ENCODE assay signal across 11 mouse cellular contexts in genomic region chr16:94059820-94060219, GRCm38 (mm10). TPM values are rescaled to one million over a fixed set of nuclear protein-coding genes. Genes with fewer than 3 reads are reported as not detected.
DNase-seq lines count a peak whose midpoint lies in the region; ATAC-seq lines count a peak whose summit lies in the region.
"Had no signal": no experiment of that assay in that cellular context is flagged by ENCODE, and none has a peak within 500 bp of the region (broad histone marks: within the 10 kb centered on the region; RNA-seq: fewer than 3 reads in every experiment).

No protein-coding gene starts in this region.

- H3K27ac ChIP-seq in hindbrain, embryonic 10.5 days, result no peak overlapping the region
- no peak overlapping the region for H3K27ac ChIP-seq in hindbrain, embryonic 14.5 days
- H3K27ac ChIP-seq in limb, embryonic 11.5 days (replicated peaks; ENCODE audit: low read depth, low read length), result no peak overlapping the region
- H3K27ac ChIP-seq in midbrain, embryonic 14.5 days (replicated peaks; ENCODE audit: low read depth, low read length), result no peak overlapping the region
- H3K27ac ChIP-seq in forebrain, embryonic 15.5 days (replicated peaks), result no peak overlapping the region
- H3K27ac ChIP-seq in forebrain, embryonic 13.5 days, result no peak overlapping the region

- H3K4me2 ChIP-seq in hindbrain, embryonic 14.5 days (replicated peaks), result no peak overlapping the region
- no peak overlapping the region for H3K4me2 ChIP-seq in limb, embryonic 11.5 days (ENCODE audit: low read depth, severe bottlenecking)
- no peak overlapping the region for H3K4me2 ChIP-seq in midbrain, embryonic 14.5 days (ENCODE audit: low read length)
- no peak overlapping the region for H3K4me2 ChIP-seq in forebrain, embryonic 15.5 days (replicated peaks)
- H3K4me2 ChIP-seq in forebrain, embryonic 13.5 days, result no peak overlapping the region

- H3K27me3 ChIP-seq in hindbrain, embryonic 10.5 days (ENCODE audit: insufficient read depth, poor library complexity, severe bottlenecking), result peaks cover 10% of the 10 kb centered on the region
- H3K27me3 ChIP-seq in hindbrain, embryonic 14.5 days (ENCODE audit: control insufficient read depth, insufficient read depth, low read length), result no peaks in the 10 kb centered on the region; the same call in 1 of the 2 replicates
- H3K27me3 ChIP-seq in limb, embryonic 11.5 days (ENCODE audit: control insufficient read depth, insufficient read depth, low read length), result 0 out of 2 replicates have a peak, but pooled peaks cover 7% of the 10 kb centered on the region
- H3K27me3 ChIP-seq in midbrain, embryonic 14.5 days (ENCODE audit: control insufficient read depth, insufficient read depth, low read length), result no peaks in the 10 kb centered on the region; the same call in 1 of the 2 replicates
- H3K27me3 ChIP-seq in forebrain, embryonic 15.5 days, result no peaks in the 10 kb centered on the region
- 0 out of 2 replicates have a peak, but pooled peaks cover 6% of the 10 kb centered on the region for H3K27me3 ChIP-seq in forebrain, embryonic 13.5 days

- peak; percentile 65 for DNase-seq in hindbrain, embryonic 10.5 days (ENCODE audit: low spot score)
- DNase-seq in hindbrain, embryonic 14.5 days (ENCODE audit: low spot score), result no peak
- peak; percentile 74 for DNase-seq in embryo, embryonic 10 days (ENCODE audit: low spot score)
- peak; percentile 90 for DNase-seq in forelimb bud, embryonic 11.5 days (ENCODE audit: low read depth, low spot score)
- peak; percentile 86 for DNase-seq in limb, embryonic 11.5 days (ENCODE audit: low spot score)
- DNase-seq in midbrain, embryonic 14.5 days, result no peak
- DNase-seq: lung, postnatal 10 days had no signal

- H3K9me3 ChIP-seq in hindbrain, embryonic 10.5 days, result no peaks in the 10 kb centered on the region
- H3K9me3 ChIP-seq in hindbrain, embryonic 14.5 days (ENCODE audit: control insufficient read depth, low read length), result no peaks in the 10 kb centered on the region
- H3K9me3 ChIP-seq in limb, embryonic 11.5 days (ENCODE audit: control insufficient read depth, low read length), result no peaks in the 10 kb centered on the region
- H3K9me3 ChIP-seq in midbrain, embryonic 14.5 days (ENCODE audit: control insufficient read depth, low read length), result no peaks in the 10 kb centered on the region
- H3K9me3 ChIP-seq in forebrain, embryonic 15.5 days, result no peaks in the 10 kb centered on the region
- no peaks in the 10 kb centered on the region for H3K9me3 ChIP-seq in forebrain, embryonic 13.5 days (replicated peaks)

- no peak for ATAC-seq in hindbrain, embryonic 14.5 days (ENCODE audit: low FRiP score)
- ATAC-seq in limb, embryonic 11.5 days (ENCODE audit: insufficient number of reproducible peaks, low FRiP score, low TSS enrichment, low read depth), result peak; percentile 93
- ATAC-seq in midbrain, embryonic 14.5 days (ENCODE audit: low FRiP score, low TSS enrichment), result no peak
- no peak for ATAC-seq in forebrain, embryonic 15.5 days (replicated peaks)
- no peak for ATAC-seq in forebrain, embryonic 13.5 days

- H3K4me1 ChIP-seq in hindbrain, embryonic 10.5 days (replicated peaks), result peaks cover 11% of the 10 kb centered on the region; the same call in 1 of the 2 replicates
- no peaks in the 10 kb centered on the region for H3K4me1 ChIP-seq in hindbrain, embryonic 14.5 days (replicated peaks; ENCODE audit: control insufficient read depth, insufficient read depth, low read length)
- peaks cover 11% of the 10 kb centered on the region for H3K4me1 ChIP-seq in limb, embryonic 11.5 days (ENCODE audit: control insufficient read depth, insufficient read depth, low read length)
- 0 out of 2 replicates have a peak, but pooled peaks cover 4% of the 10 kb centered on the region for H3K4me1 ChIP-seq in midbrain, embryonic 14.5 days (ENCODE audit: control insufficient read depth, insufficient read depth, low read length)
- no peaks in the 10 kb centered on the region; the same call in 1 of the 2 replicates for H3K4me1 ChIP-seq in forebrain, embryonic 15.5 days
- H3K4me1 ChIP-seq in forebrain, embryonic 13.5 days, result peaks cover 5% of the 10 kb centered on the region; the same call in 1 of the 2 replicates

- H3K4me3 ChIP-seq in hindbrain, embryonic 10.5 days, result no peak overlapping the region
- H3K4me3 ChIP-seq in hindbrain, embryonic 14.5 days (replicated peaks; ENCODE audit: low read length), result no peak overlapping the region
- no peak overlapping the region for H3K4me3 ChIP-seq in limb, embryonic 11.5 days (ENCODE audit: low read depth, low read length)
- no peak overlapping the region for H3K4me3 ChIP-seq in midbrain, embryonic 14.5 days (replicated peaks; ENCODE audit: low read depth, low read length)
- no peak overlapping the region for H3K4me3 ChIP-seq in forebrain, embryonic 15.5 days
- H3K4me3 ChIP-seq in forebrain, embryonic 13.5 days, result no peak overlapping the region

- no peak overlapping the region for H3K9ac ChIP-seq in hindbrain, embryonic 14.5 days
- H3K9ac ChIP-seq in limb, embryonic 11.5 days (ENCODE audit: low read length), result no peak overlapping the region
- no peak overlapping the region for H3K9ac ChIP-seq in midbrain, embryonic 14.5 days (replicated peaks; ENCODE audit: low read length)
- no peak overlapping the region for H3K9ac ChIP-seq in forebrain, embryonic 15.5 days (replicated peaks)
- no peak overlapping the region for H3K9ac ChIP-seq in forebrain, embryonic 13.5 days

- WGBS in hindbrain, embryonic 10.5 days, result 63% methylated on average over 9 of the region's 9 CpGs
- WGBS in hindbrain, embryonic 14.5 days, result 68% methylated on average over 9 of the region's 9 CpGs
- WGBS in limb, embryonic 11.5 days, result 3% methylated on average over 9 of the region's 9 CpGs
- WGBS in midbrain, embryonic 14.5 days, result 78% methylated on average over 9 of the region's 9 CpGs
- 54% methylated on average over 9 of the region's 9 CpGs for WGBS in forebrain, embryonic 15.5 days
- 65% methylated on average over 9 of the region's 9 CpGs for WGBS in forebrain, embryonic 13.5 days

- no peaks in the 10 kb centered on the region for H3K36me3 ChIP-seq in hindbrain, embryonic 10.5 days
- no peaks in the 10 kb centered on the region for H3K36me3 ChIP-seq in hindbrain, embryonic 14.5 days (replicated peaks; ENCODE audit: control insufficient read depth, insufficient read depth)
- H3K36me3 ChIP-seq in limb, embryonic 11.5 days (ENCODE audit: control insufficient read depth, insufficient read depth, low read length), result no peaks in the 10 kb centered on the region
- no peaks in the 10 kb centered on the region for H3K36me3 ChIP-seq in midbrain, embryonic 14.5 days (ENCODE audit: control insufficient read depth, insufficient read depth, low read length)
- no peaks in the 10 kb centered on the region for H3K36me3 ChIP-seq in forebrain, embryonic 15.5 days
- H3K36me3 ChIP-seq in forebrain, embryonic 13.5 days (ENCODE audit: poor library complexity, severe bottlenecking), result no peaks in the 10 kb centered on the region

RNA-seq across cellular contexts. Expression of gene Sim2, which starts 24.9 kb away (rescaled TPM):
- polyA plus RNA-seq in hindbrain, embryonic 10.5 days (2016; fragmentation: Nextera tagmentation; extraction: Ambion mirVana), result 0.25 and 0.27 TPM in 2 replicates
- polyA plus RNA-seq in hindbrain, embryonic 14.5 days (2014; fragmentation: Nextera tagmentation; extraction: Ambion mirVana), result 0.04 and 0.25 TPM in 2 replicates
- polyA plus RNA-seq in limb, embryonic 11.5 days (2014; fragmentation: Nextera tagmentation; extraction: Ambion mirVana), result 2.6 and 2.7 TPM in 2 replicates
- 0.05 TPM in 1 of 2 replicates, not detected in the other for polyA plus RNA-seq in midbrain, embryonic 14.5 days (2014; fragmentation: Nextera tagmentation; extraction: Ambion mirVana)
- 0.04 TPM in 1 of 2 replicates, not detected in the other for polyA plus RNA-seq in forebrain, embryonic 15.5 days (2015; fragmentation: Nextera tagmentation; extraction: Ambion mirVana)
- polyA plus RNA-seq in forebrain, embryonic 13.5 days (2015; fragmentation: Nextera tagmentation; extraction: Ambion mirVana), result 0.12 and 0.35 TPM in 2 replicates
- polyA plus RNA-seq: urinary bladder, adult 2 months had no signal

RNA-seq across cellular contexts. Expression of gene Cldn14, which starts 51.2 kb away (rescaled TPM):
- not detected in 2 replicates for polyA plus RNA-seq in hindbrain, embryonic 10.5 days (2016; fragmentation: Nextera tagmentation; extraction: Ambion mirVana)
- not detected in 2 replicates for polyA plus RNA-seq in hindbrain, embryonic 14.5 days (2014; fragmentation: Nextera tagmentation; extraction: Ambion mirVana)
- polyA plus RNA-seq in limb, embryonic 11.5 days (2014; fragmentation: Nextera tagmentation; extraction: Ambion mirVana), result not detected in 2 replicates
- not detected in 2 replicates for polyA plus RNA-seq in midbrain, embryonic 14.5 days (2014; fragmentation: Nextera tagmentation; extraction: Ambion mirVana)
- not detected in 2 replicates for polyA plus RNA-seq in forebrain, embryonic 15.5 days (2015; fragmentation: Nextera tagmentation; extraction: Ambion mirVana)
- 0.39 TPM in 1 of 2 replicates, not detected in the other for polyA plus RNA-seq in forebrain, embryonic 13.5 days (2015; fragmentation: Nextera tagmentation; extraction: Ambion mirVana)
- polyA plus RNA-seq: heart, embryonic 14.5 days; urinary bladder, adult 2 months had no signal

Comparison
In these comparisons a context has a peak if more than half of its experiments do, and no peak if none do; other contexts are left out.
1. DNase-seq: peak in hindbrain, embryonic 10.5 days (single experiment), embryo, embryonic 10 days (single experiment), forelimb bud, embryonic 11.5 days (single experiment) and limb, embryonic 11.5 days (single experiment); none in hindbrain, embryonic 14.5 days (single experiment) and midbrain, embryonic 14.5 days (single experiment).